Mouse (Mus musculus) skeletal muscle tissue, adult 2 months (tissue): Measurements from ENCODE around the gene Dclk1.

Experiments
- DNase-seq: peaks from one replicate; pipeline ENCODE4 v3.0.0-alpha.2; 2012; ENCODE audit warnings: low read depth, low spot score

Dclk1 gene

DNA sequence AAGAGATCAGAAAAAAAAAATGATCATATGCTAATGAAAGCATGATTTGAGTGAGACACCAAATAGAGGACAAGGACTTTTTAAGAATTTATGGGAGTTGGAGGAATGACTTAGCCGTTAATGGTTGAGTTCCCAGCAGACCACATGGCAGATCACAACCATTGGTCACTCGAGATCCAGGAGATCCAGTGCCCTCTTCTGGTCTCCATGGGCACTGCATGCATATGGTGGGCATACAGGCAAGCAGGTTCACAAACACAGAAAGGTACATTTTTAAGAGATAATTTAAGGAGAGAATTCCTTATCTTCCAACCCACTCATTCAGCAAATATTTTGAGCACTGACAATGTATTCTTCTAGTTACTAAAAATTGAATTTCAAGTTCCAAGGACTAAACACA is 207.0 kb downstream of the Dclk1 start:
- DNase-seq = no peak

DNA sequence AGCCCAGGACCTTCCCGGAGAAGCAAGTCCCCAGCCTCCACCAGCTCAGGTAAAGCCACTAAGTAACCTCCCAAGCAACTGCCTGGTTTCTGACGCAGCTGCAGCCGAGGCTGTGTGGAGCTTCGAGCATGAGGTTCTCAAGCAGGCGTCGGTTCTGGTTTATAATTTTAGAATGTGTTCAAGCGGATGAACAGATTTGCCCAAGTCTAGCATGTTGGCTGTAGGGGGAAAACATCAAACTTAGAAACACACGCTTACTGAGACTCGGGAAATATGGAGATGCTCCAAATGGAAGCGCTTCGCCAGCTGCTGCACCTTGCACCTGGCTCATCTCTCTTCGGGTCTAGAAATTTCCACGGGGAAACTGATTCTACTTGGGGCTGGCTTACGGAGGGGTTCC is 208.9 kb downstream of the Dclk1 start:
- DNase-seq = no peak

DNA sequence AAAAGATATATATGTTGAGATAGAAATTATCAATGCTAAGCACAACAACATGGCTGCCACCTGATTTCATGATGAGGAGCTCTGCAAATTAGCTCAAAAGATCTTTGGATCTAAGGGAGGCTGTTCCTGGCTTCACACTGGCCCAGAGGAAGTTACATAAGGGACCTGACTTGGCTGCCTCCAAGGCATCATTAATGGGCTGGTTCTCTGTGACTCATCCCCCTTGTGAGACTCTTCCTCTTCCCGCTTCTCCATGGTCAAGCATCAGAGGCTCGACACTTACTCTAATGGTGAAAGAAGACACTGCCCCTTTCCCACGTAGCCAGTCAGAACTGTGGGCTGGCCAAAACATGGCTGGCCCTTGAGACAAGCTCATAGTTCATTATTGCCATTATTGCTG is 209.7 kb downstream of the Dclk1 start:
- DNase-seq = peak; percentile 29

DNA sequence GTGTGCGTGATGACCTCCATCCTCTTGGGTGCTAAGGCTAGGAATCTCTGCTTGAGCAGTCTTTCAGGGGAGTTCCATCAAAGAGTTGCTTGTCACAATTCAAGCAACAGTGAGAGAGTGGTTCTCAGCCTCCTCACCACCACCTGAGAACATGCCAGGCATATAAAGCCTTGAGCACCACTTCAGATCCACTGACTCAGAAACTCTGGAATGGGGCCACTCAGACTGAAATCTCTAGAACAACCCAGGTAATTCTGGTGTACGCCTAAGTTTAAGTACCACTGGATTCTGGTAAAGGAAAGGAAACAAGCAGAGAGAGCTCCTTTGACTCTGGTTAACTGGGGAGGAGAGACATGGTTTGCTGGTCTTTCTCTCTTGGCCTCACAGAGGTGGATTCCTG is 210.3 kb downstream of the Dclk1 start:
- no peak for DNase-seq

DNA sequence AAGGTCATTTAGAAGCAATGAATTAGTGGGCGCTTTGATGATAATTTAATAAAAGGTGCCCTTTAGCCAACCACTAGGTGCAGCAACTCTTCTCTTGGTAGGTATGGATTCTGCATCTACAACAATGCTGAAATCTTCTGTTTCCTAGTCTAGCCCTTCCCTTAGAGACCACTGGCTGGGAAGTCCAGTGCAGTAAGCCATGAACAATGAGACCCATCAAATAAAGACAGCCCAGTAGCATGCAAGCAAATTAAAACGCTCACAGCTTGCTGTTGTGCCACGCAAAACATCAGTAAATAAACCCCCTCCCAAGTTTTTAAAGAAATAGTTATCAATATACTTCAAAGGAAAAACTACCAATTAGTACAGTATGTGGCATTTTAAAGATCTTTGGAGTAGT is 218.9 kb downstream of the Dclk1 start:
- DNase-seq = no peak

DNA sequence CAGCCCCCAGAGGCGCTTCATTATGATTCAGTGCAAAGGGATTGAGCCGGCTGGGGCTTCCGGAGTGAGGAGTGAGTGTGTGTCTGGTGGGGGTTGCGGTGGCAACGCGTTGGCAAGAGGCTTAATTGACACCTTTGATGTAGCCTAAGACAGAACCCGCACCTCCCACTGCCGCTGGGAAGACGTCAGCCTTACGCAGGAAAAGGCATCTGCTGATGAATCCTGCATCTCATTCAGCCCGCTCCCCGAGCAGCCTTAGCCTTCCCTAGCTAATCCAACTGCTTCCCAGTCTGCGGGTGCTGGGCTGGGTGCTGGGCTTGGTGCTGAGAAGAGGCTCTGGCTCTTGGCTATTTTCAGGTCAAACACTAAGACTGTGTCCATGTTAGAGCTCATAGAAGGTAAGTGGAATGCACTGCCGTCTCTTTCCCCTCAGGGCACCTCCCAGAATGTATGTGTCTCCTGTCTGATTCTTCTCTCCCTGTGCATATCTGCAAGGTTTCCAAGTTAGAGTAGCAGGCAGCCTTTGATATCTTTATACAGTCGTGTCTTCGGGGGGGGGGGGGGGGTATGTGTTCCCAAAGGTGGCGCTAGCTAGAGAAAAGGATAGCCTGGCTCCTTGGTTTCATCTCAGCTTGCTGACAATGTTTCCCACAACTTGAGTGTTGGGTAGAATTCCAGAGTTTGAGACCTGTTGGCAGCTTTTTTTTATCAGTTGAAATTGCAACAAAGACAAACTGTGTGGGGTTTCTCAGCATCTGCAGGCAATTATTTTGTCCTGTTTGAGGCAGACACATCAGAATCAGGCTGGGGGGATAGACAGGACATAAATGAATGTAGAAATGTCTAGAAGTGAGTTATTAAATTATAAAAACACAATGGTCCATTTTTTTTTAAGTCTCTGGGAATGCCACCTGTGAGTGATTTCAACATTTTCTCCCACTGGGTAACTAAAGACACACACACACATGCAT is 219.8 kb downstream of the Dclk1 start:
- DNase-seq = no peak

DNA sequence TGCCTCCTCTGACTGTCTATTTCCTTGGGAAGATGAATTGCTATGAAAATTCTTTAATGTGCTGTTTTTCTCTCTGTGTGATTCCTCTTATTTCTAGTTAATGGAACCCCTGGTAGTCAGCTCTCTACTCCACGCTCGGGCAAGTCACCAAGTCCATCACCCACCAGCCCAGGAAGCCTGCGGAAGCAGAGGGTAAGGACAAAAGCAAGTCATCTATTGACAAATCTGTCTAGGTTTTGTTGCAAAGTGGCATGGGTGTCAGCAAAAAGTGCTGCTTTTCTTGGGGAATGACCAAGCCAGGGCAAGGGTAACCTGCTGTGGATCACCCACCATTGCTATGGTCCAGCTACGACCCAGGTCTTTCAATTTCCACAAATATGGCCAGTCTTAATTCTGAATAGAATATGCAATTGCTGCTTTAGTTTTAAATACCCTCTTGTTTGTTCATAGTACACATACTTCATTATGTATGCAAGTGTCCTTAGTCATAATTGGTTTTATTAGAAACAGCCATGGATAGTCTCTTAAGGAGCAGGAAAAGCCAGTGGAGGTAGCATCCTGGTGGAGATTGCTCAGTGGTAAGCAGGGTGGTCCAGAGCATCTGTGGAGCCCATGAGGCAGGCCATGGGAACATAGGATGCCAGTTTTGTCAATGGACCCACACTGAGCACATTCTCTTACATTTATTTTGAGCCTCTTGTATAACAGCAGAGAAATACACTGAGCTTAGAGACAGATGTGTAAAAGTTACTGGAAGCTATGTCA is 220.9 kb downstream of the Dclk1 start:
- DNase-seq = no peak

DNA sequence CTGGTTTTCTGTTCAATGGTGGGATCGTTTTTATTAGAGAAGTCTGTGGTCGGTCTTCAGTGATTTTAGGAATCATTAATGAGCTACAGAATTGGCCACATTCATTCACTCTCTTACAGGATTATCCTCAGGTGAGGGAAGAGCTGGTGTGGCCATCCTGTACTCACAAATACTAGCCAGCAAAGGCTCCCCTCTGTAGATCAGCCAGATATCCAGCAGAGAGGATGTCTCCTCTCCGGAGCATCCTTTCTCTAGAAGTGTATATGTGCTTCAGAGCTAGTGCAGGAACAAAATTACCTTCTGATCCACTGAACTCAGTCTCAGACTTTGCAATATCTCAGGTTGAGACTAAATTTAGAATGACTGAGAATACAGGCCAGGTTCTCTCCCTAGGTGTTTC is 222.1 kb downstream of the Dclk1 start:
- no peak for DNase-seq

DNA sequence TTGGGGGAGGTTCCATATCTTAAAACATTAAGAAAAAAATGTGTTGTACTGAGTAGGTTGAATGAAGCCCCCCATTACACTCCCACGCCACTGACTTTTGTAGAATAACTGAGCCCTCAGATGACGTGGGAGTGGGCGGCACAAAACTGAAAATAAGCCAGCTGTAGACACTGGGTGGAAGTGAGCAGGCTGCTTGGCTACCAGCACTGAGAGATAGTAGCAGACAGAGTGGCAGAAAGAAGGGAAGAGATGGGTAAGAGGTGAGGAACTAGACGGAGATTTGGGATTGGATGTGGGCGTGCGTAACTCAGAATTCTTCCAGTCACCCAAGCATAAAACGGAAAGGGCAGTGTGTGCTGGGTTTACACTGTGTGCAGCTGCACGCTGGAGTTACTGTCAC is 223.6 kb downstream of the Dclk1 start:
- no peak for DNase-seq

DNA sequence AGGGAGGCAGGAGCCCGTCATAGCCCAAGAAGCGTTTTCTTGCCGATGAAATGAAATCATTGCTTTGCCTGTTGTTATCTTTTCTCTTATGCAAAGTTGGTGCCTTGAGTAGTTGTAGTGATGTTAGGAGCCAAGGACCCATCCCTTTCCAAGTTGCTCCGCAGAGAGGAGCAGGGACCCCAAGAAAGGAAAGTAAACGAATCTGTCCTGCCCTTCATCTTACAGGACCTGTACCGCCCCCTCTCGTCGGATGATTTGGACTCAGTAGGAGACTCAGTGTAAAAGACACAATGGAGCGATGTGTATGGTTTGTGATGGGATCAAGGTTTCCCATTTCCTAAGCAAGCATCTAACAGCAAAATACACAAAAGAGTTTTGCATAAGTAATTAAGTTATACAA is 224.2 kb downstream of the Dclk1 start:
- DNase-seq = no peak

DNA sequence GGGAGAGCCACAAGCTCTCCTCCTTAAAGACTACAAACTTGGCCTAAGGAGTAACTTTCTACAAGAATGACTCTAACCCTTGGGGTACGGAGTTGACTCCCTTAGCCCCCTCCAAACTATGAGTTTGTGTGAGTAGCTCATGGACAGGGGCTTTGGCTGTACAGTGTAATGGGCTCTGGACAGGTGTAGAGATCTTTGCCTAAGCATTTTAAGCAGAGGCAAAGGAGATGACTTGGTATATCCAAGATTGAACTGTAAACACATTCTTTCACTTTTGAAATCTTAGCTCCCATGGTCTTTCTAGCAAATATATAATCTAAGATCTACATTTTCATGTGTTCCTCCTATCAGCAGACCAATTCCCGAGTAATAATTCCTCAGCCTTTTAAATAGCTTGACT is 229.9 kb downstream of the Dclk1 start, which contains the start of gene Gm21954:
TSS of gene Gm21954 (minus strand) at position 101 of the 400 bp plus-strand sequence.
- no peak for DNase-seq

DNA sequence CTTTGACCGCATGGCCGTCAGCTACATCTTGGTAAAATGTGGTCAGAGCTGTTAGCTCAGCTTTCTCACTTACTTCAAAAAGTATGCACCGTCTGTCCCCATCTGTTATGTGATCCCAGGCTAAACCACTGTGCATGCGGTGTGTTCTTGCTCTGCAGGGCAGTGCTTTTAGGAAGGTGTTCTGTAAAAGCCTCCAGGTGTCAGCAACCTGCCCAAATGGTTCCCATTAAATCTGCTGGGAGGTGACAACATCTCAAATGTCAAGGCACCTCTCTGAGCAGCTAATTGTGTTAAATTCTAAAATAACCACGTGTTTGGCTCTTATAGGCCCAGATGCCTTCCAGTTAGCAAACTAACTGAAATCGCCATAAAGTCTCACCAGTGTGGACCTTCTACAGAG is 231.0 kb downstream of the Dclk1 start:
- no peak for DNase-seq

DNA sequence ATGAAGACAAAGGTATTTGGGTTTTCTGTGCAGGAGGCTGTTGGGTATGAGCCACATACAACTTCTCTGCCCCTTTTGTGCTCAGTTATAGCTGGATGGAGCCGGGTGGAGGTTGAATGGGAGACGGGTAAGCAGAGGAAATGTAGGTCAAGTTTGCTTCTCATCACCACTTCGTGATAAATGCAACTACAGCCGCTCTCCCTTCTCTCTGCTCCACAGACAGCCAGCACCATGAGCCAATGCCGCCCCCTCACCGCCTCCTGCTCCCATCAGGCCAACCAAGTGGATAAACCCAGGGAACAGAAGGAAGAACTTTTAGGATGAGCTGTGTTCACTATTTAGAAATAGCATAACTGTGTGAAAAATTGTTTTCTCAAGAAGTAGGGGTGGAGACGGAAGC is 234.5 kb downstream of the Dclk1 start:
- DNase-seq = no peak

DNA sequence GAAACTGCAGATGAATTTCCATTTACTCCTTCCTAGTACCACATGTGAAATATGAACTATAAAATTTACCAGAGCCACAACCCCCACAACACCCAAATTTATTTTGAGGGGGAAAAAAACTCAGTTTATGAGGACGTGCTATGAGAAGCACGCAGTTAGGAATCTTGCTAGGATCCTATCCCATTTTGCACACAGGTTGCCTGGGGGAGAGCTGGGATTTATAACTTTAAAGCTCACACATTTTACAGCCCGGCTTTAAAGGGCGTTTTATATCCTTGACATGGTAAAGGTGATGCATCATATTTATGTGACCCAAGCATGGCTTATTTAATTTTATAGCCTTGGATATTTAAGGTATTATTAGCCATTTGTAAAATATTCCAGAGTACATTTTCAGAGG is 237.1 kb downstream of the Dclk1 start:
- no peak for DNase-seq

DNA sequence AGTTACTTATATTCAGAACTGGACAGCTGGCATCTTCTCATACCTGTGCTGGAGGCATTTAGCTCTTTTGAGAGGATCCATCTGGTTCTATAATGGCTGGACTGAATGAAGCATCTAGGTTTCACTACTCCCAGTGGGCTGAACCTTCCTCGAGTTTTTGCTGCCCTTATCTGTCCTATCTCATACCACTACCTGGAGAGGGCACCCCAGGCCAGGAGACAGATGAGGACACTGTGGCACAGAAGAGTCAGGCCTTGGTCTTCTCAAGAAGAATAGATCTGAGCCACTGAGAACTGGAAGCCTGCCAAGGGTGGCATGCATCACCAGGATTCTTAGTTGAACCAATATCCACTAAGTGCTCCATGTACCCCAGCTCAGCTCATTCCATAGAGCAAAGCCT is 239.0 kb downstream of the Dclk1 start:
- no peak for DNase-seq

DNA sequence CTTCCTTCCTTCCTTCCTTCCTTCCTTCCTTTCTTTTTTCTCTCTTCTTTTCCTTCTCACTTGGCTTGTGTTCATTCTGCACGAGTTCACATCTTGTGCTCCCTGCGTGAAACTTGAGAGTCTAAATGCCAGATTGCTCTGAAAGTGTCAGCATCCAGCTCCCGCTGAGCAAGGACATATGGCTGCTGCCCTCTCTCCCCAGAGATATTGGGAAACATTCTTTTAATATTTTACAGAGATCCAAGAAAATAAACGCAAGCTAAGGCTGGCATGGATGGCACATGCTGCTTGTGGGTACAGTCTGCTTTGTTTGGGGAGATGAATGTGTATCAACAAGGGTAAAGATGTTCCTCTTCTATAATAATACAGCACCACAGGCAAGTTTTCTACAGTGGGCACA is 241.2 kb downstream of the Dclk1 start:
- DNase-seq = no peak

DNA sequence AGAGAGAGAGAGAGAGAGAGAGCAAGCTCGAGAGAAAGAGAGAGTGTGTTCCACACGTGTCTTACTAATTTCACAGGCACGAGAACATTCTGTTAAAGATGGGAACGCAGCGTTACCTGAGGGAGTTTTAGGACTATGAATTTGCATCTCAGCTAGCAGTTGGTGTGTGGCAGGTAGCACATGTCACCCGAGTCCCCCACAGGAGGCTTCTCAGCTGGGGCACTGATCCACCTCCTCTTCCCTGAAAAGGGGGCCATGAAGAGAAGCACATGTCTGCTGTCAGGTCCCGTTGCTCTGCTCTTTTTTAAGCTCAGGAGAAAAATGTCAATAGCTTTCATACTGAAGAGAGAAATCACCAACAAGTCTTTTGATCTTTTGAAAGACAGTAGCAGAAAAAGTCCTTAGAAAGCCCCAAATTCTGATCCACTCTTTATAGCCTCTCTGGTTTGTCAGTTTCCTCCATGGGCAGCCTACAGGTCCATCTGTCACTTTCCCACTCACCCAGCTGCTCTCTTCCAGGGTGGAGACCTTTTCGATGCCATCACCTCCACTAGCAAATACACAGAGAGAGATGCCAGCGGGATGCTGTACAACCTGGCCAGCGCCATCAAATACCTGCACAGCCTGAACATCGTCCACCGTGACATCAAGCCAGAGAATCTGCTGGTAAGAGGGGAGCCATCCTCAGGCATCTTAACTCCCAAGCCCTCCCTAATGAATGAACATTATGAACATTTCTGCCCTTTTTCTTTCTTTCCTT is 247.2 kb downstream of the Dclk1 start:
- DNase-seq = no peak

DNA sequence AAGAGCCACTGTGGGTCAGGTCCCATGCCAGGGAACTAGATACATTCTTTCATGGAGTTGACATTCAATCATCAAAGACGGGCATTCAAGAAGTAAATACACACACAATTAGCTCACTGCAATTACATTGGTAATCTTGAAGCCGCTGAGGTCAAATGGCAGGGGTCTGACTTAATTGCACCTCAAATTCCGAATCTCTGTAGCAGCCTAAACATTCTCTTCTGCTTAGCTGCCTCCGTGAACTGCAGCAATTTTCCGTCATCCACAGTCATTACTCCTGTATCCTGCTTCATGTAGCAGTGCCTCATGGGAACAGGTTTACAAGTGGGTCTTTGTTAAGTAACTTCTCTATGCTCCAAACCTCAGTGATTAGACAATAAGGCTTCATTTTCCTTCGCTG is 249.9 kb downstream of the Dclk1 start:
- DNase-seq = no peak

DNA sequence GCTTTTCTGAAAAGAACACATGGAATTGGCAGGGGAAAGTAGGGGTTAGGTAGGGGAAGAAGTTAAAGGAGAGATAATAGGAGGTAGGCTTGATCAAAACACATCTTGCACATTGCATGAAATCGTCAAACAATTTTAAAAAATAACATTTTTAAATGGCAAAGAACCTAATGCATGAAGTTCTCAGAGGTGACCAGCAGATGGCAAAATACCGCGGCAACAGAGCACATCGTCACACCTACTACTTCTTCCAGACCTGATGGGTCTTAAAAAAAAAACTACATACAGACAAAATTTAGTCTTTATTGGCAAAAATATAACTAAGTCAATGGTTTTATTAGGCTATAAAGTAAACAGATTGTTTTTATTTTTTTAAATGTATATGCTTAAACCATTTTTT is 252.2 kb downstream of the Dclk1 start:
- no peak for DNase-seq

DNA sequence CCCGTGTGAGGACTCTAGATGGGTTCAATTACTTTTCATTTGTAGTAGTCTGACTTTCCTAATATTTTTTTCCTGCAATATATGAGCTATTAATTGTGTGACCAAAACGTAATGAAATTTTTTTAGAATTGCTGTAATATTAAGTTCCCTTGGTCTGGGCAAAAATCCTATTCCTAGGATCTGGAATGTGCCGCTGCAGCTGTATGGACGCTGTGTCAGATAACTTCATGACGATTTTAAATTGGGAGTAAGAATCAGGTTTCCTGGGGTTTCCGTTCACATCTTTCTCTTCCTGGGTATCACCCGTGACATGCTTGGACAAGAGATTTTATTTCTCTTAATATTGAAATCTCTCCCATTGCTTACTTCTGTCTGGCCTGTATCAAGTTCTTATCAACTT is 253.1 kb downstream of the Dclk1 start:
- DNase-seq = no peak

DNA sequence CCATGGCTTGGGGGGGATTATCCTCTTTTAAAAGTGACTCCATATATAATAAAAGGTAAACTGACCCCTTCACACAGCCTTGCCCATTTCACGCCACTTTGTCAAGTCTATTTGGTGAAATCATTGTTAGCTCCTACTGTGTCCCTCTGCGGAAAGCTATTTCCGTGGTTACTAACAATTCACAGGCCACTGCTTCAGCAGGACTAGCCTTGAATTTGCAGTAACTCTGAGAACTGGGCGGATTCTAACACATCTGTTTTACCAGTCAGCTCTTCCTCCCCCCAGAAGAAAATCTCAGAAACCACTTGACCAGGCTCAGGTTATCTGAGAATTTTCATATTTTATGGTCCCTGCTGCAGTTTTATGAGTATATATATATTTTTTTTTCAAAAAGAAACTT is 253.7 kb downstream of the Dclk1 start:
- DNase-seq = no peak

DNA sequence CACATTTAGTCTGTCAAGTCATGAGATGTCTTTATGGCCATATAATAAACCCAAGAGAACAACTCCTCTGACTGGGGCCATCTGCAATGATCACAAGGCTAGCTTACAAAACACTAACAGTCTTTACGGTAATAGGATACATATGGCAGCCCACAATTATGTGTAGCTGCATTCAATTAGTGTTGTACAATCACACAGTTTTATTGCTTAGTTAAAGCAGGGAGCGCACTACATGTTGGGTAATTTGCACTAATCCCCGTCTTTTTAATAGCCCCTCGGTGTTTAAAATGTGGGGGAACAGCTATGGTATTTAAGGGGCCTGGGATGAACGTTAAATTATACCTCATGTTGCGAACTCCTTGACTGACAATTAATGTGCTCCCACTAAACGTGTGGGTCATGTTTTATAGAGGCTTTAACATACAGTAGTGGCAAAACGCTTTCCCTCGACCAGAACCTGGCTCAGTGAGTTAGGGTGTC is 254.3 kb downstream of the Dclk1 start:
- DNase-seq = no peak
